Mouse (Mus musculus) granulocyte monocyte progenitor cell, adult 5-6 weeks (primary cell): ENCODE results near the gene Kdelc2. TPM values are rescaled to one million over a fixed set of nuclear protein-coding genes. Genes with fewer than 3 reads are reported as not detected.

ENCODE experiments used
- ATAC-seq: replicated peaks from 2 replicates; pipeline ENCODE4 v1.8.0; 2016; ENCODE audit warnings: mild to moderate bottlenecking, moderate TSS enrichment, inconsistent platforms; ENCODE audit not compliant: poor library complexity, severe bottlenecking
- total RNA-seq, 2 experiments: library from RNA; stranded (forward) in 1 of 2; stranded (reverse) in 1 of 2; fragments of 200-712, 200-1000 nt in 1 of 2; fragments of >200 nt in 1 of 2; fragmentation: Nextera tagmentation in 1 of 2; gene quantifications; 2 replicates each; pipeline ENCODE4 v1.2.3; 2014 to 2017

The Kdelc2 gene
- total RNA-seq, 2 experiments from 2014 or later: 11.4 to 14.1 TPM

DNA sequence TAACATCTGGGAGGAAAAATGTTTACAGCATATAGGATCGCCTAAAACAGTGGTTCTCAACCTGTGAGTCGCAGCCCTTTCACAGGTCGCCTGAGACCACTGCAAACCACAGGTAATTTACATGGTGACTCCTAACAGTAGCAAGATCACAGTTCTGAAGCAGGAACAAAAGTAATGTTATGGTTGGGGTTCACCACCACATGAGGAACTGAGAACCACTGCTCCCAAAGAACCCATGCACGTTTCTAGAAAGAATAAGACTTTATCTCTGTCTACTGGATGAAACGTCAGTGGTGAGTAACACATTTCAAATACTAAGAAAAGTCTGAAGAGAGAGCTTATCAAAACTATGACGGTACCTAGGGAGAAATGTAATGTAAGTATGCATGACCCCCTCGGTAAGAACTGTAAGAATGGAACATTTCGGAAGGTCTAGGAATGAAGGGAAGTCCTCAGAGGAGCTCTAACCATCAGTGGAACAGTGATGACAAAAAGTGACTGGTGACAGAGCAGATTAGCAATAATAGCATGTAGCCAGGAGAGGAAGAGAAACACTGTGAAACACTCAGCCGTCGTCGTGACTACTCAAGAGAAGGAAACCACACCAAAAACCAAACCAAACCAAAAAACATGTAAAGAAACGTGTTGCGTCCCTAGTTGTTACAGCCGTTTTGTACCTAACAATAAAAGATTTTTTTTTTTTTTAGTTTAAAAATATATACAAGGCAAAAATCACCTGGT, 52.2 kb downstream of the Kdelc2 start:
- ATAC-seq: peak; percentile 73

DNA sequence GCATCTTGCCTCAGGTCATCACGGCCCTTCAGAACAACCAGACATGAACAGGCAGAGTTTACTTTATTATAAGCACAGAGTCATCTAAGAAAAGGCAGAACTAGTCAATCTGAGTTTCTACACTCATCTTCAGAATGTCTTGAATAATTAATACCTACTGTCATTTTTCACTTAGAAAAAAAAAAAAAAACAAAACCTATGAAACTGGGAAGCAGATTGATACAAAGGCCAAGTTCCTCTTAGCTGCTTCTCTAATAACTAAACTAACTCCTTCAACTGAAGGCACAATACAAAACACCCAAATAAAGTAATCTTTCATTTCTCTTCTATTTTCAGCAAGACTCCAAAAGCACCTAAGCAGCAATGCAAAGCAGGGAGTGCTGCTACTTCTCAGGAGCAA, 66.8 kb downstream of the Kdelc2 start:
- no peak for ATAC-seq

Other genes starting within 250 kb of the Kdelc2 start
- 37.1 and 37.7 TPM in 2 replicates for gene Ddx10, start 136.0 kb upstream of the Kdelc2 start, total RNA-seq (2014; fragmentation: Nextera tagmentation)
- 70.1 and 77.2 TPM in 2 replicates for gene Ddx10, start 136.0 kb upstream of the Kdelc2 start, total RNA-seq (2017)
- gene Exph5, start 82.4 kb upstream of the Kdelc2 start, total RNA-seq (2014; fragmentation: Nextera tagmentation): not detected in 2 replicates
- gene Exph5, start 82.4 kb upstream of the Kdelc2 start, total RNA-seq (2017): not detected in 2 replicates
- not detected in 2 replicates for gene 4930550C14Rik, start 18.3 kb downstream of the Kdelc2 start, total RNA-seq (2014; fragmentation: Nextera tagmentation)
- 0.22 TPM in 1 of 2 replicates, not detected in the other for gene 4930550C14Rik, start 18.3 kb downstream of the Kdelc2 start, total RNA-seq (2017)
- 34.1 and 53.2 TPM in 2 replicates for gene Atm, start 152.7 kb downstream of the Kdelc2 start, total RNA-seq (2014; fragmentation: Nextera tagmentation)
- gene Atm, start 152.7 kb downstream of the Kdelc2 start, total RNA-seq (2017): 39.6 and 57.4 TPM in 2 replicates
- gene Npat, start 153.0 kb downstream of the Kdelc2 start, total RNA-seq (2014; fragmentation: Nextera tagmentation): 28.8 and 30.8 TPM in 2 replicates
- gene Npat, start 153.0 kb downstream of the Kdelc2 start, total RNA-seq (2017): 19.8 and 26.6 TPM in 2 replicates
- 77.9 and 82.3 TPM in 2 replicates for gene Acat1, start 226.4 kb downstream of the Kdelc2 start, total RNA-seq (2014; fragmentation: Nextera tagmentation)
- 69.8 and 79.4 TPM in 2 replicates for gene Acat1, start 226.4 kb downstream of the Kdelc2 start, total RNA-seq (2017)